Mouse (Mus musculus) liver, postnatal 0 days (tissue): ENCODE measurements around the gene Nell1.

Experiments
- CTCF ChIP-seq: sonication (generic); IDR thresholded peaks from 2 replicates; pipeline ENCODE4 v1.5.1; 2016; ENCODE audit warnings: antibody characterized with exemption, low read depth
- EP300 ChIP-seq: IDR thresholded peaks from 2 replicates; pipeline ENCODE4 v1.6.1; 2016; ENCODE audit warnings: antibody characterized with exemption, low read depth, mild to moderate bottlenecking

- TF ChIP-seq EP300 (no peak), CTCF (no peak)
These were observed 806.4 kb downstream of the Nell1 start for GRCm38 (mm10) chr7:50781105-50781504.
